8 mouse cellular contexts compared by ENCODE assay signal in the genomic region with DNA sequence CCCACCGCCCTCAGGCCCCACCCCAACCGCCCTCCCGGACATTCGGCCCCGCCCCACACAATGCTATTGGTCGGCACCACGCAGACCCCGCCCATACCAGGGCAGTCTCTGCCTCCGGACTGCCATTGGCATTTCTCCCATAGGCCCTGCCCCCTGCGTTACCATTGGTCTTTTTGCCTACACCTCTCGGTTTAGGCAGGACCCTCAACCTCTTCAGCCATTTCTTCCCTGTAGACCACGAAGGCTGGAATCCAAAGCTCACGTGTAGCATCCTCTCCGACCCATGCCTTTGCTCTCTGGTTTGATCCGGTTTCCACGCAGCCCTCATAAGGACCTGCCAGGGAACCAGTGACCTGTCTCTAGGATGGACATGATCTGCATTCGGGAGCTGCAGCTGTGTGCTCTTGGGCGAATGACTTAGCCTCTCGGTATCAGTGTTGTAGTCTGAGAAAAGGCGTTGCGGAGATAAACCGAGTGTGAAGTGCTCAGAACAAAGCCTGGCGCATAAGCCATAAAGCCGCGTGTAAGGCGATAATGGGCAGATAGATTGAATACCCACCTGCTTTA. TPM values are rescaled to one million over a fixed set of nuclear protein-coding genes. Genes with fewer than 3 reads are reported as not detected.
DNase-seq lines count a peak whose midpoint lies in the region; ATAC-seq and TF ChIP-seq lines count a peak whose summit lies in the region.

No protein-coding gene starts in this region.

- H3K36me3 ChIP-seq in hindbrain, embryonic 11.5 days (ENCODE audit: control insufficient read depth, insufficient read depth, low read length), result peaks cover 6% of the 10 kb centered on the region; the same call in 1 of the 2 replicates
- no peaks in the 10 kb centered on the region; the same call in 1 of the 2 replicates for H3K36me3 ChIP-seq in lung, postnatal 0 days (ENCODE audit: insufficient read depth, low read length)

- peak overlapping the region; percentile 37 for H3K4me2 ChIP-seq in hindbrain, embryonic 11.5 days (replicated peaks; ENCODE audit: low read depth, low read length)
- peak overlapping the region; percentile 87 for H3K4me2 ChIP-seq in lung, postnatal 0 days (replicated peaks; ENCODE audit: low read depth, low read length)

- H3K4me3 ChIP-seq in hindbrain, embryonic 11.5 days (ENCODE audit: low read depth, low read length), result peak overlapping the region; percentile 98
- peak overlapping the region; percentile 86 for H3K4me3 ChIP-seq in lung, postnatal 0 days (ENCODE audit: low read depth, low read length)

- CTCF ChIA-PET in Patski (lab: Charles Lee), result interaction anchor here (0.9 to 1.2 kb wide), 5 partner anchors 13 to 170 kb away, joined by 3 to 4 read pairs (median 3); no protein-coding TSS in a partner anchor

- no peaks in the 10 kb centered on the region for H3K27me3 ChIP-seq in Patski
- H3K27me3 ChIP-seq in hindbrain, embryonic 11.5 days (ENCODE audit: control insufficient read depth, insufficient read depth, low read length), result no peaks in the 10 kb centered on the region
- no peaks in the 10 kb centered on the region for H3K27me3 ChIP-seq in lung, postnatal 0 days (replicated peaks; ENCODE audit: insufficient read depth, low read length)

- TF ChIP-seq EP300 in lung, postnatal 0 days (IDR thresholded peaks at IDR 0.05), result no peak

- POLR2A ChIA-PET in Patski (lab: Charles Lee), result interaction anchor here (1.1 to 1.3 kb wide), 3 partner anchors 9 to 22 kb away, joined by 3 to 5 read pairs (median 4); no protein-coding TSS in a partner anchor

- peak overlapping the region; percentile 46 for H3K9ac ChIP-seq in hindbrain, embryonic 11.5 days (ENCODE audit: low read depth, low read length)
- H3K9ac ChIP-seq in lung, postnatal 0 days (replicated peaks; ENCODE audit: low read depth), result no peak overlapping the region

- in situ Hi-C loops in Patski (cut with MboI; ENCODE audit: low pct_unique_long_range_greater_than_20kb), result loop anchor here (25.0 kb wide), 1 partner anchor 2012 kb away; no protein-coding TSS in a partner anchor

- WGBS in hindbrain, embryonic 11.5 days, result 3% methylated on average over 26 of the region's 26 CpGs
- 4% methylated on average over 24 of the region's 26 CpGs for WGBS in lung, postnatal 0 days

- H3K4me1 ChIP-seq in hindbrain, embryonic 11.5 days (replicated peaks; ENCODE audit: control insufficient read depth, insufficient read depth, low read length), result peaks cover 14% of the 10 kb centered on the region
- peaks cover 26% of the 10 kb centered on the region for H3K4me1 ChIP-seq in lung, postnatal 0 days (ENCODE audit: insufficient read depth, low read depth, low read length)

- no peaks in the 10 kb centered on the region for H3K9me3 ChIP-seq in hindbrain, embryonic 11.5 days (ENCODE audit: control insufficient read depth, low read length)
- H3K9me3 ChIP-seq in lung, postnatal 0 days (ENCODE audit: low read length), result no peaks in the 10 kb centered on the region

- peak overlapping the region; percentile 87 for H3K27ac ChIP-seq in hindbrain, embryonic 11.5 days (ENCODE audit: low read depth, low read length)
- H3K27ac ChIP-seq in lung, postnatal 0 days (ENCODE audit: low read length), result no peak overlapping the region

- ATAC-seq in Patski, result peak; percentile 83
- ATAC-seq in hindbrain, embryonic 11.5 days (ENCODE audit: low FRiP score), result peak; percentile 96
- ATAC-seq in lung, postnatal 0 days, result peak; percentile 95

- DNase-seq in Patski (ENCODE audit: low read depth, low spot score), result peak; percentile 93
- peak; percentile 98 for DNase-seq in cerebellum, adult 9-11 months
- peak; percentile 91 to 97 for DNase-seq in frontal cortex, adult 2 months (ENCODE audit: extremely low spot score in 1 of 2, low spot score in 1 of 2)
- peak; percentile 98 for DNase-seq in hindbrain, embryonic 11.5 days (ENCODE audit: low spot score)
- peak; percentile 97 for DNase-seq in layer of hippocampus, adult 9-11 months
- DNase-seq in lung, postnatal 0 days (ENCODE audit: low spot score), result peak; percentile 99
- DNase-seq in ovary, postnatal 10 days (ENCODE audit: low spot score), result peak; percentile 88
- DNase-seq in thymus, postnatal 0 days (ENCODE audit: low spot score), result peak; percentile 97

- no peak for TF ChIP-seq CTCF in Patski (IDR thresholded peaks at IDR 0.05)
- no peak for TF ChIP-seq CTCF in lung, postnatal 0 days (IDR thresholded peaks at IDR 0.05)

RNA-seq across cellular contexts. Expression of gene Ttyh3, which starts 0.4 kb away (rescaled TPM):
- polyA plus RNA-seq in Patski (2021), result 95.0 TPM
- 137 and 141 TPM in 2 replicates for polyA plus RNA-seq in frontal cortex, adult 2 months (2012; rRNA removed)
- polyA plus RNA-seq in hindbrain, embryonic 11.5 days (2014; fragmentation: Nextera tagmentation; extraction: Ambion mirVana), result 52.9 and 53.1 TPM in 2 replicates
- 18.2 and 19.8 TPM in 2 replicates for polyA plus RNA-seq in lung, postnatal 0 days (2015; fragmentation: Nextera tagmentation; extraction: Ambion mirVana)
- polyA plus RNA-seq in thymus, postnatal 0 days (2015; fragmentation: Nextera tagmentation; extraction: Ambion mirVana), result 10.4 and 12.3 TPM in 2 replicates

RNA-seq across cellular contexts. Expression of gene Lfng, which starts 42.1 kb away (rescaled TPM):
- 56.0 TPM for polyA plus RNA-seq in Patski (2021)
- polyA plus RNA-seq in frontal cortex, adult 2 months (2012; rRNA removed), result 28.7 and 36.2 TPM in 2 replicates
- 34.1 and 38.8 TPM in 2 replicates for polyA plus RNA-seq in hindbrain, embryonic 11.5 days (2014; fragmentation: Nextera tagmentation; extraction: Ambion mirVana)
- polyA plus RNA-seq in lung, postnatal 0 days (2015; fragmentation: Nextera tagmentation; extraction: Ambion mirVana), result 23.1 and 25.5 TPM in 2 replicates
- polyA plus RNA-seq in thymus, postnatal 0 days (2015; fragmentation: Nextera tagmentation; extraction: Ambion mirVana), result 13.2 and 13.3 TPM in 2 replicates

RNA-seq across cellular contexts. Expression of gene Iqce, which starts 53.0 kb away (rescaled TPM):
- 52.6 TPM for polyA plus RNA-seq in Patski (2021)
- 47.7 and 60.0 TPM in 2 replicates for polyA plus RNA-seq in frontal cortex, adult 2 months (2012; rRNA removed)
- 15.1 and 16.8 TPM in 2 replicates for polyA plus RNA-seq in hindbrain, embryonic 11.5 days (2014; fragmentation: Nextera tagmentation; extraction: Ambion mirVana)
- 10.3 and 11.0 TPM in 2 replicates for polyA plus RNA-seq in lung, postnatal 0 days (2015; fragmentation: Nextera tagmentation; extraction: Ambion mirVana)
- polyA plus RNA-seq in thymus, postnatal 0 days (2015; fragmentation: Nextera tagmentation; extraction: Ambion mirVana), result 11.4 and 13.0 TPM in 2 replicates

RNA-seq across cellular contexts. Expression of gene Brat1, which starts 55.6 kb away (rescaled TPM):
- polyA plus RNA-seq in Patski (2021), result 22.7 TPM
- 23.2 and 23.5 TPM in 2 replicates for polyA plus RNA-seq in frontal cortex, adult 2 months (2012; rRNA removed)
- polyA plus RNA-seq in hindbrain, embryonic 11.5 days (2014; fragmentation: Nextera tagmentation; extraction: Ambion mirVana), result 8.8 and 9.6 TPM in 2 replicates
- 15.2 and 16.1 TPM in 2 replicates for polyA plus RNA-seq in lung, postnatal 0 days (2015; fragmentation: Nextera tagmentation; extraction: Ambion mirVana)
- 22.6 and 22.7 TPM in 2 replicates for polyA plus RNA-seq in thymus, postnatal 0 days (2015; fragmentation: Nextera tagmentation; extraction: Ambion mirVana)
